Mouse (Mus musculus): ENCODE results near the gene Khdc3. TPM values are rescaled to one million over a fixed set of nuclear protein-coding genes. Genes with fewer than 3 reads are reported as not detected.

Khdc3 gene
- polyA plus RNA-seq, 1 experiment from 2014 or later: not detected

- H3K4me2 ChIP-seq: no peak overlapping the region
- H3K9me3 ChIP-seq (ENCODE audit: control insufficient read depth, low read length): no peaks in the 10 kb centered on the region
- peaks cover 21% of the 10 kb centered on the region for H3K36me3 ChIP-seq (ENCODE audit: control insufficient read depth, insufficient read depth, low read length)
- no peak for ATAC-seq (replicated peaks; ENCODE audit: low FRiP score)
- H3K4me3 ChIP-seq (ENCODE audit: low read depth, low read length): no peak overlapping the region
- no peaks in the 10 kb centered on the region for H3K4me1 ChIP-seq (replicated peaks; ENCODE audit: control insufficient read depth, insufficient read depth, low read length)
- no peaks in the 10 kb centered on the region for H3K27me3 ChIP-seq (replicated peaks; ENCODE audit: control insufficient read depth, insufficient read depth, low read length)
- DNase-seq (ENCODE audit: low spot score): no peak
- H3K9ac ChIP-seq (ENCODE audit: low read depth, low read length): no peak overlapping the region
- no peak overlapping the region for H3K27ac ChIP-seq (ENCODE audit: low read depth, low read length)
- WGBS: 85% methylated on average over 4 of the region's 4 CpGs
These were observed 28.9 kb downstream of the Khdc3 start for GRCm38 (mm10) chr9:73130529-73130928.

DNA sequence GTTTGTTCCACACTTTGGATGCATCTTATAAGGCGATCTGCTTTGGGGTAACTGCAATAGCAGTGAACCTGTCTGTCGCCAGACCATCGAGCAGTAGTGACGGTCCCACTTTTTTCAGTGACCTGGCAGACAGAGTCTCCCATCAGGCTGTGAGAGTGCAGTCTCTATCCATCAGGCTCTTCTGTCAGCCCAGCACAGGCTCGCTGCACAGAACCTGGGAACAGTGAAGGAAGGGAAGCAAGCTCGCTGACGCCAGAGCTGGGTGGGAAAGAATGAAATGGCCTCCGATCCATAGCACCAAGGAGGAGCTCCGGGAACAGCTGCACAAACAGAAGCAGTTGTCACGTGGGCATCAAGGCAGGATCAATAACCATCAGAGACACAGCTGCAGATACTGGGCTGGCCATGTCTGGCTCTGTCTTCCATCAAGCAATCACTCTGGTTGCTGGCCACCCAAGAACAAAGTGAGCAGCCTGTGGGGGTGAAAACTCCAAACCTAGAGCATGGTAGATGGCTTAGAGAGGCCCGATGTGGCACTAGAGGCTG lies 35.8 kb downstream of the Khdc3 start:
- 57% methylated on average over 11 of the region's 11 CpGs for WGBS
- Histone ChIP-seq H3K4me3 (ENCODE audit: low read depth, low read length) (no peak overlapping the region), H3K36me3 (ENCODE audit: control insufficient read depth, insufficient read depth, low read length) (no peaks in the 10 kb centered on the region), H3K9me3 (ENCODE audit: control insufficient read depth, low read length) (no peaks in the 10 kb centered on the region), H3K4me2 (no peak overlapping the region), H3K9ac (ENCODE audit: low read depth, low read length) (no peak overlapping the region), H3K27ac (ENCODE audit: low read depth, low read length) (no peak overlapping the region), H3K27me3 (replicated peaks; ENCODE audit: control insufficient read depth, insufficient read depth, low read length) (no peaks in the 10 kb centered on the region), H3K4me1 (replicated peaks; ENCODE audit: control insufficient read depth, insufficient read depth, low read length) (no peaks in the 10 kb centered on the region)
- ATAC-seq (replicated peaks; ENCODE audit: low FRiP score): no peak
- no peak for DNase-seq (ENCODE audit: low spot score)

Other genes with a start within 250 kb of the Khdc3 start
- gene Pygo1, start 176.2 kb upstream of the Khdc3 start, polyA plus RNA-seq (2014; fragmentation: Nextera tagmentation; extraction: Ambion mirVana): 1.7 and 1.8 TPM in 2 replicates
- gene Dyx1c1, start 143.1 kb upstream of the Khdc3 start, polyA plus RNA-seq (2014; fragmentation: Nextera tagmentation; extraction: Ambion mirVana): 0.70 and 0.77 TPM in 2 replicates
- gene Gm44503, start 143.0 kb upstream of the Khdc3 start, polyA plus RNA-seq (2014; fragmentation: Nextera tagmentation; extraction: Ambion mirVana): not detected in 2 replicates
- 6.9 and 7.3 TPM in 2 replicates for gene Ccpg1os, start 116.5 kb upstream of the Khdc3 start, polyA plus RNA-seq (2014; fragmentation: Nextera tagmentation; extraction: Ambion mirVana)
- gene Ccpg1, start 116.4 kb upstream of the Khdc3 start, polyA plus RNA-seq (2014; fragmentation: Nextera tagmentation; extraction: Ambion mirVana): 14.8 and 18.9 TPM in 2 replicates
- 17.1 and 21.0 TPM in 2 replicates for gene Pigb, start 61.5 kb upstream of the Khdc3 start, polyA plus RNA-seq (2014; fragmentation: Nextera tagmentation; extraction: Ambion mirVana)
- gene Rab27a, start 57.0 kb upstream of the Khdc3 start, polyA plus RNA-seq (2014; fragmentation: Nextera tagmentation; extraction: Ambion mirVana): 3.0 and 3.5 TPM in 2 replicates
- not detected in 2 replicates for gene Gm20509, start 634 bp downstream of the Khdc3 start, polyA plus RNA-seq (2014; fragmentation: Nextera tagmentation; extraction: Ambion mirVana)
- gene Rsl24d1, start 11.6 kb downstream of the Khdc3 start, polyA plus RNA-seq (2014; fragmentation: Nextera tagmentation; extraction: Ambion mirVana): 156 and 157 TPM in 2 replicates

Measured in liver, embryonic 11.5 days (tissue).